Mouse (Mus musculus): Measurements from ENCODE around the gene Cpa4.

- TF ChIP-seq MYOD1 (IDR thresholded peaks at IDR 0.05; ENCODE audit: control insufficient read depth, insufficient read length, low read depth) (no peak), CTCF (IDR thresholded peaks at IDR 0.05; ENCODE audit: control insufficient read depth, insufficient read depth, insufficient read length) (no peak), MYOG (IDR thresholded peaks at IDR 0.05; ENCODE audit: control insufficient read depth, extremely low read depth, insufficient read length) (no peak), MAX (IDR thresholded peaks at IDR 0.05) (no peak), USF1 (IDR thresholded peaks at IDR 0.05; ENCODE audit: low read depth) (no peak), CEBPB (IDR thresholded peaks at IDR 0.05; ENCODE audit: low read depth) (no peak), FOSL1 (IDR thresholded peaks at IDR 0.05; ENCODE audit: insufficient read depth, low read length, poor library complexity, severe bottlenecking) (no peak)
Measured at GRCm38 (mm10) chr6:30591851-30592404, 23.8 kb downstream of the Cpa4 start.
